Mouse (Mus musculus) kidney, adult 8-10 months (tissue): ENCODE data around the gene Sccpdh.

ENCODE experiments used
- DNase-seq, 2 experiments: peaks; one replicate each; pipeline ENCODE4 v3.0.0; 2022

Gene Sccpdh

GRCm38 (mm10) chr1:179734500-179735474 lies 66.8 kb downstream of the Sccpdh start:
- DNase-seq, result peak in 1 of 2 experiments; percentile 63

GRCm38 (mm10) chr1:179736483-179736882 lies 68.5 kb downstream of the Sccpdh start:
- DNase-seq, result no peak
